In the genomic region with DNA sequence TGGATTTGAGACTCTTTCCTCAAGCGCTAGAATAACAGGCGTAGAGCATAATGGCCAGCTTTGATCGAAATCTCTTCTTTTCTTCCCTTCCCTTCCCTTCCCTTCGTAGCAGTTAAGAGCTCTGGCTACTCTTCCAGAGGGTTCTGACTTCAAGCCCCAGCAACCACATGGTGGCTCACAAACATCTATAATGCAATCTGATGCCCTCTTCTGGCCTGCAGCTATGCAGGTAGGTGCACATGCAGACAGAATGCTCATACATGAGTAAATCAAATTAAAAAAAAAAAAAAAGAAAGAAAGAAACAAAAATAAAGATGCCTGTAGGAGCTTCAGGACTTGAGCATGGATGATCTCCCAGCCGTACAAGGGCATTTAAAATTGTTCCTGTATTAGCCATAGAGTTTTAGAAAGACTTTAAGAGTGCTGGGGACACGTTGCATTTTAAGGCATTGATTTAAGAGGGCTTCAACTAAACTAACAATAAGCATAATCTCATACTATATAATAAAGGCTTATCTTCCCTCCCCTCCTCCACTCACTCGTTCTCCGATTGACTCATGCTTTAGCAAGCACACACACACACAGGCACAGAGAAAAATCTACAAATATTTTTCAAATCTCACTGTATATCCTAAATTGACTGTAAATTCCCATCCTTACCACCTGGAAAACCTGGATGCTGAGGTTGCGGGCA, we compare ENCODE assay signal across 16 mouse cellular contexts. TPM values are rescaled to one million over a fixed set of nuclear protein-coding genes. Genes with fewer than 3 reads are reported as not detected.
DNase-seq lines count a peak whose midpoint lies in the region; ATAC-seq and TF ChIP-seq lines count a peak whose summit lies in the region.
"Had no signal": no experiment of that assay in that cellular context is flagged by ENCODE, and none has a peak within 500 bp of the region (broad histone marks: within the 10 kb centered on the region; RNA-seq: fewer than 3 reads in every experiment).

No protein-coding gene starts in this region.

- TF ChIP-seq POLR2A in kidney, adult 2 months (IDR thresholded peaks at IDR 0.05; ENCODE audit: low read depth, low read length), result no peak
- no peak for TF ChIP-seq POLR2A in CH12.LX (IDR thresholded peaks at IDR 0.05; ENCODE audit: low read depth, low read length)

- peak; percentile 72 for ATAC-seq in intestine, embryonic 16.5 days
- ATAC-seq in hindbrain, embryonic 16.5 days, result no peak
- ATAC-seq: midbrain, embryonic 13.5 days; Patski had no signal

- peak overlapping the region; percentile 59 for H3K4me2 ChIP-seq in CH12.LX (ENCODE audit: insufficient read depth, low read depth, poor library complexity, severe bottlenecking)
- peak overlapping the region; percentile 15; the same call in 1 of the 2 replicates for H3K4me2 ChIP-seq in intestine, embryonic 16.5 days (ENCODE audit: low read depth, low read length)
- no peak overlapping the region for H3K4me2 ChIP-seq in hindbrain, embryonic 16.5 days (ENCODE audit: low read length)
- H3K4me2 ChIP-seq: embryonic facial prominence, embryonic 15.5 days; midbrain, embryonic 13.5 days; neural tube, embryonic 15.5 days had no signal

- H3K4me3 ChIP-seq in kidney, adult 2 months (ENCODE audit: insufficient read depth, low read depth, low read length), result no peak overlapping the region; the same call in 1 of the 2 replicates
- peak overlapping the region in 2 of 3 experiments; percentile 24 to 30 for H3K4me3 ChIP-seq in CH12.LX (replicated peaks in 1 of 3; ENCODE audit: low read depth in 2 of 3, low read length in 2 of 3, poor library complexity in 1 of 3)
- peak overlapping the region; percentile 13 for H3K4me3 ChIP-seq in intestine, embryonic 16.5 days (ENCODE audit: low read length)
- no peak overlapping the region for H3K4me3 ChIP-seq in hindbrain, embryonic 16.5 days (ENCODE audit: low read length)
- H3K4me3 ChIP-seq: embryonic facial prominence, embryonic 15.5 days; hindbrain, embryonic 10.5 days; midbrain, embryonic 13.5 days; neural tube, embryonic 15.5 days had no signal

- no peaks in the 10 kb centered on the region for H3K9me3 ChIP-seq in CH12.LX (replicated peaks; ENCODE audit: low read length)
- no peaks in the 10 kb centered on the region for H3K9me3 ChIP-seq in intestine, embryonic 16.5 days (ENCODE audit: control insufficient read depth, low read length)
- no peaks in the 10 kb centered on the region for H3K9me3 ChIP-seq in hindbrain, embryonic 16.5 days (ENCODE audit: control insufficient read depth, low read length)
- H3K9me3 ChIP-seq: embryonic facial prominence, embryonic 15.5 days; hindbrain, embryonic 10.5 days; midbrain, embryonic 13.5 days; neural tube, embryonic 15.5 days had no signal

- in situ Hi-C loops in CH12.LX (cut with MboI; ENCODE audit: low pct_ligation_motif_present, low pct_unique_long_range_greater_than_20kb, low sequenced_read_pairs), result loop anchor here (25.0 kb wide), 1 partner anchor 353 kb away; no protein-coding TSS in a partner anchor

- TF ChIP-seq EP300 in CH12.LX (IDR thresholded peaks at IDR 0.05; ENCODE audit: low read length), result 0 out of 2 replicates have a peak, but pooled peaks have one; percentile 7

- TF ChIP-seq RAD21 in CH12.LX (IDR thresholded peaks at IDR 0.05; ENCODE audit: low read depth, low read length), result no peak

- H3K27ac ChIP-seq in kidney, adult 2 months (ENCODE audit: insufficient read depth, low read depth, low read length), result no peak overlapping the region
- no peak overlapping the region for H3K27ac ChIP-seq in CH12.LX (ENCODE audit: insufficient read depth, low read depth)
- no peak overlapping the region; the same call in 1 of the 2 replicates for H3K27ac ChIP-seq in intestine, embryonic 16.5 days (ENCODE audit: low read length)
- H3K27ac ChIP-seq in hindbrain, embryonic 16.5 days (ENCODE audit: low read depth, low read length), result no peak overlapping the region
- H3K27ac ChIP-seq: embryonic facial prominence, embryonic 15.5 days; hindbrain, embryonic 10.5 days; midbrain, embryonic 13.5 days; neural tube, embryonic 15.5 days had no signal

- H3K36me3 ChIP-seq in kidney, adult 2 months (ENCODE audit: control insufficient read depth, insufficient read depth, low read length), result no peaks in the 10 kb centered on the region
- H3K36me3 ChIP-seq in CH12.LX (replicated peaks in 1 of 2; ENCODE audit: control insufficient read depth in 1 of 2, insufficient read depth in 1 of 2, low read length in 1 of 2), result no peaks in the 10 kb centered on the region
- H3K36me3 ChIP-seq in intestine, embryonic 16.5 days (ENCODE audit: control insufficient read depth, insufficient read depth, low read length), result 0 out of 2 replicates have a peak, but pooled peaks cover 4% of the 10 kb centered on the region
- H3K36me3 ChIP-seq in hindbrain, embryonic 16.5 days (ENCODE audit: control insufficient read depth, insufficient read depth, low read length), result peaks cover 5% of the 10 kb centered on the region; the same call in 1 of the 2 replicates

- no peaks in the 10 kb centered on the region for H3K79me2 ChIP-seq in CH12.LX (replicated peaks; ENCODE audit: control insufficient read depth, extremely low read depth, insufficient read depth, poor library complexity, severe bottlenecking)

- no peaks in the 10 kb centered on the region for H3K27me3 ChIP-seq in kidney, adult 2 months (replicated peaks; ENCODE audit: control insufficient read depth, insufficient read depth, low read length)
- H3K27me3 ChIP-seq in CH12.LX (replicated peaks), result no peaks in the 10 kb centered on the region
- H3K27me3 ChIP-seq in intestine, embryonic 16.5 days (replicated peaks; ENCODE audit: control insufficient read depth, insufficient read depth, low read length), result no peaks in the 10 kb centered on the region
- no peaks in the 10 kb centered on the region for H3K27me3 ChIP-seq in hindbrain, embryonic 16.5 days (replicated peaks; ENCODE audit: control insufficient read depth, insufficient read depth, low read length)
- H3K27me3 ChIP-seq: embryonic facial prominence, embryonic 15.5 days; midbrain, embryonic 13.5 days; neural tube, embryonic 15.5 days; Patski had no signal

- peak overlapping the region; percentile 63; the same call in 1 of the 2 replicates for H3K9ac ChIP-seq in CH12.LX (ENCODE audit: insufficient read depth, low read depth)
- H3K9ac ChIP-seq in intestine, embryonic 16.5 days (ENCODE audit: low read depth, low read length), result no peak overlapping the region
- no peak overlapping the region for H3K9ac ChIP-seq in hindbrain, embryonic 16.5 days (ENCODE audit: low read depth, low read length)
- H3K9ac ChIP-seq: embryonic facial prominence, embryonic 15.5 days; midbrain, embryonic 13.5 days; neural tube, embryonic 15.5 days had no signal

- 78% methylated on average over 9 of the region's 9 CpGs for WGBS in kidney, adult 2 months
- WGBS in intestine, embryonic 16.5 days, result 70% methylated on average over 8 of the region's 9 CpGs
- 79% methylated on average over 9 of the region's 9 CpGs for whole genome bisulfite sequencing in hindbrain, embryonic 16.5 days

- H3K4me1 ChIP-seq in kidney, adult 2 months (ENCODE audit: control insufficient read depth, insufficient read depth, low read length), result no peaks in the 10 kb centered on the region
- H3K4me1 ChIP-seq in CH12.LX (ENCODE audit: control insufficient read depth in 1 of 2, insufficient read depth in 2 of 2), result peaks cover 3 to 8% of the 10 kb centered on the region in 2 experiments; a peak in 2 of 4 replicates
- H3K4me1 ChIP-seq in intestine, embryonic 16.5 days (ENCODE audit: control insufficient read depth, insufficient read depth, low read length), result no peaks in the 10 kb centered on the region; the same call in 1 of the 2 replicates
- no peaks in the 10 kb centered on the region for H3K4me1 ChIP-seq in hindbrain, embryonic 16.5 days (ENCODE audit: control insufficient read depth, insufficient read depth, low read depth, low read length)
- H3K4me1 ChIP-seq: embryonic facial prominence, embryonic 15.5 days; midbrain, embryonic 13.5 days; neural tube, embryonic 15.5 days had no signal

- peak; percentile 30; the same call in 1 of the 2 replicates for TF ChIP-seq CTCF in kidney, adult 2 months (conservative IDR thresholded peaks at IDR 0.05; ENCODE audit: insufficient read depth, insufficient read length, low read depth, low read length)
- peak in 1 of 2 experiments; percentile 54; a peak in 2 of 4 replicates for TF ChIP-seq CTCF in CH12.LX (conservative IDR thresholded peaks at IDR 0.05 in 1 of 2, IDR thresholded peaks at IDR 0.05 in 1 of 2; ENCODE audit: low read depth in 2 of 2, low read length in 2 of 2)

- dilution Hi-C loops in CH12.LX (cut with MboI; ENCODE audit: extremely low pct_ligation_motif_present, extremely low pct_unique_long_range_greater_than_20kb, low sequenced_read_pairs), result no loop called here

- DNase-seq in kidney, adult 2 months, result peak; percentile 27
- no peak for DNase-seq in kidney, postnatal 10 days
- DNase-seq in 3T3-L1 (ENCODE audit: low read depth, low spot score), result peak; percentile 76
- no peak for DNase-seq in CH12.LX (ENCODE audit: extremely low read depth)
- no peak for DNase-seq in thymus, postnatal 14 days
- DNase-seq in gastrocnemius, postnatal 10 days, result no peak
- DNase-seq: cerebellum, adult 9-11 months; right cerebral cortex, postnatal 4 days; thymus, adult 2 months had no signal

TF ChIP-seq in CH12.LX, 34 proteins besides CTCF, POLR2A, EP300 and RAD21 (continues in another document):
- TF ChIP-seq NELFE (IDR thresholded peaks at IDR 0.05; ENCODE audit: low read depth, low read length) (0 out of 2 replicates have a peak, but pooled peaks have one; percentile 16), MYC (IDR thresholded peaks at IDR 0.05; ENCODE audit: low read depth, low read length) (peak; percentile 57), MAX (IDR thresholded peaks at IDR 0.05; ENCODE audit: low read length) (0 out of 2 replicates have a peak, but pooled peaks have one; percentile 16), JUND (conservative IDR thresholded peaks at IDR 0.05; ENCODE audit: low read depth, low read length) (peak; percentile 36; the same call in 1 of the 2 replicates), BHLHE40 (IDR thresholded peaks at IDR 0.05; ENCODE audit: low read depth, low read length) (no peak), SIN3A (IDR thresholded peaks at IDR 0.05; ENCODE audit: low read length) (peak; percentile 50; the same call in 1 of the 2 replicates), UBTF (IDR thresholded peaks at IDR 0.05; ENCODE audit: low read depth, low read length) (no peak), POLR2AphosphoS2 (IDR thresholded peaks at IDR 0.05; ENCODE audit: low read depth, low read length) (no peak), KAT2A (IDR thresholded peaks at IDR 0.05; ENCODE audit: insufficient replicate concordance, low read length) (no peak), GABPA (IDR thresholded peaks at IDR 0.05; ENCODE audit: insufficient replicate concordance, low read depth, low read length) (no peak)

RNA-seq across cellular contexts. Expression of gene Hspa8, which starts 35.8 kb away (rescaled TPM):
- polyA plus RNA-seq in kidney, adult 2 months (2012; rRNA removed), result 3,384 and 3,621 TPM in 2 replicates
- total RNA-seq in CH12.LX (2012; rRNA removed) (2,915 and 4,984 TPM in 2 replicates), CH12.LX (2014; rRNA removed) (7,143 and 7,761 TPM in 2 replicates)
- polyA plus RNA-seq in CH12.LX (2012; ENCODE audit: insufficient read length, low read depth), result 5,629 and 6,462 TPM in 2 replicates
- 2,348 and 2,439 TPM in 2 replicates for polyA plus RNA-seq in intestine, embryonic 16.5 days (2015; fragmentation: Nextera tagmentation; extraction: Ambion mirVana)
- 3,309 and 3,384 TPM in 2 replicates for polyA plus RNA-seq in hindbrain, embryonic 16.5 days (2015; fragmentation: Nextera tagmentation; extraction: Ambion mirVana)
- 1,000 to 10,000 TPM; 1,094 to 1,113 TPM for total RNA-seq in gastrocnemius, postnatal 10 days (2021)

Comparison
In these comparisons a context has a peak if more than half of its experiments do, and no peak if none do; other contexts are left out.
1. DNase-seq: peak in kidney, adult 2 months (single experiment) and 3T3-L1 (single experiment); none in kidney, postnatal 10 days (single experiment), CH12.LX (single experiment), thymus, postnatal 14 days (single experiment) and gastrocnemius, postnatal 10 days (single experiment).
2. H3K4me3 ChIP-seq: peak in CH12.LX (2 of 3) and intestine, embryonic 16.5 days (single experiment); none in kidney, adult 2 months (single experiment) and hindbrain, embryonic 16.5 days (single experiment).